ENCODE assay signal across 9 mouse cellular contexts in genomic region chr7:29247706-29248105, GRCm38 (mm10). TPM values are rescaled to one million over a fixed set of nuclear protein-coding genes. Genes with fewer than 3 reads are reported as not detected.
DNase-seq lines count a peak whose midpoint lies in the region; ATAC-seq and TF ChIP-seq lines count a peak whose summit lies in the region.
"Had no signal": no experiment of that assay in that cellular context is flagged by ENCODE, and none has a peak within 500 bp of the region (broad histone marks: within the 10 kb centered on the region; RNA-seq: fewer than 3 reads in every experiment).

No protein-coding gene starts in this region.

- 18% methylated on average over 19 of the region's 19 CpGs for WGBS in heart, adult 2 months
- WGBS in heart, postnatal 0 days, result 15% methylated on average over 19 of the region's 19 CpGs
- WGBS in liver, embryonic 11.5 days, result 15% methylated on average over 19 of the region's 19 CpGs
- WGBS in neural tube, embryonic 15.5 days, result 15% methylated on average over 19 of the region's 19 CpGs

- intact Hi-C loops in heart, adult 2 months (cut with DNase I), result loop anchor here (1.0 to 5.0 kb wide), 2 partner anchors 35 to 50 kb away; partner anchors contain the start of gene Spint2

- peak; percentile 16; the same call in 1 of the 2 replicates for ATAC-seq in heart, postnatal 0 days (ENCODE audit: insufficient read depth, low read depth)
- peak; percentile 28; the same call in 1 of the 2 replicates for ATAC-seq in liver, embryonic 11.5 days (replicated peaks; ENCODE audit: low FRiP score)
- ATAC-seq in neural tube, embryonic 15.5 days (ENCODE audit: low FRiP score), result no peak

- TF ChIP-seq CTCF in heart, adult 2 months (IDR thresholded peaks at IDR 0.05), result no peak
- TF ChIP-seq CTCF in heart, postnatal 0 days (IDR thresholded peaks at IDR 0.05; ENCODE audit: low read depth), result no peak

- no peaks in the 10 kb centered on the region for H3K27me3 ChIP-seq in heart, adult 2 months (ENCODE audit: control insufficient read depth, insufficient read depth, low read length)
- no peaks in the 10 kb centered on the region for H3K27me3 ChIP-seq in heart, postnatal 0 days (ENCODE audit: control insufficient read depth, insufficient read depth, low read length)
- H3K27me3 ChIP-seq in liver, embryonic 11.5 days (replicated peaks; ENCODE audit: control insufficient read depth, insufficient read depth, low read length), result no peaks in the 10 kb centered on the region
- H3K27me3 ChIP-seq in neural tube, embryonic 15.5 days (replicated peaks), result peaks cover 28% of the 10 kb centered on the region

- TF ChIP-seq EP300 in heart, adult 2 months (IDR thresholded peaks at IDR 0.05; ENCODE audit: insufficient read depth, low read depth, low read length), result no peak
- TF ChIP-seq EP300 in heart, postnatal 0 days (IDR thresholded peaks at IDR 0.05; ENCODE audit: low read depth), result no peak

- H3K79me2 ChIP-seq in heart, adult 2 months (replicated peaks; ENCODE audit: control insufficient read depth, insufficient read depth, low read length), result no peaks in the 10 kb centered on the region

- DNase-seq in heart, adult 2 months, result peak in 1 of 2 experiments; percentile 33
- no peak for DNase-seq in heart, adult 9 months (ENCODE audit: low spot score in 2 of 2)
- DNase-seq in adrenal gland, postnatal 36 days, result peak; percentile 21 to 41
- no peak for DNase-seq in heart, postnatal 0 days (ENCODE audit: low spot score)
- DNase-seq in liver, embryonic 11.5 days (ENCODE audit: low spot score), result no peak
- DNase-seq in T-cell, adult 2 months (ENCODE audit: low spot score), result no peak
- DNase-seq in ovary, adult 18-20 months (ENCODE audit: low spot score), result no peak

- H3K4me3 ChIP-seq in heart, adult 2 months, result peak overlapping the region; percentile 35
- peak overlapping the region; percentile 39 for H3K4me3 ChIP-seq in heart, postnatal 0 days (ENCODE audit: low read depth, low read length)
- H3K4me3 ChIP-seq in liver, embryonic 11.5 days (ENCODE audit: low read depth, low read length), result peak overlapping the region; percentile 49
- H3K4me3 ChIP-seq in neural tube, embryonic 15.5 days (replicated peaks), result peak overlapping the region; percentile 15

- H3K4me2 ChIP-seq in heart, postnatal 0 days (ENCODE audit: low read depth, low read length), result peak overlapping the region; percentile 69
- H3K4me2 ChIP-seq in liver, embryonic 11.5 days, result peak overlapping the region; percentile 69
- peak overlapping the region; percentile 38 for H3K4me2 ChIP-seq in neural tube, embryonic 15.5 days

- no peak for TF ChIP-seq POLR2A in heart, adult 2 months (IDR thresholded peaks at IDR 0.05; ENCODE audit: insufficient read depth, low read depth, low read length)

- H3K4me1 ChIP-seq in heart, adult 2 months (ENCODE audit: control insufficient read depth, insufficient read depth, low read length), result no peaks in the 10 kb centered on the region; the same call in 1 of the 2 replicates
- H3K4me1 ChIP-seq in heart, postnatal 0 days (ENCODE audit: control insufficient read depth, insufficient read depth), result 0 out of 2 replicates have a peak, but pooled peaks cover 4% of the 10 kb centered on the region
- H3K4me1 ChIP-seq in liver, embryonic 11.5 days (replicated peaks; ENCODE audit: control insufficient read depth, insufficient read depth, low read length), result peaks cover 15% of the 10 kb centered on the region
- 0 out of 2 replicates have a peak, but pooled peaks cover 5% of the 10 kb centered on the region for H3K4me1 ChIP-seq in neural tube, embryonic 15.5 days

- no peaks in the 10 kb centered on the region for H3K36me3 ChIP-seq in heart, adult 2 months (ENCODE audit: control insufficient read depth, insufficient read depth, low read length)
- peaks cover 27% of the 10 kb centered on the region for H3K36me3 ChIP-seq in heart, postnatal 0 days (replicated peaks; ENCODE audit: control insufficient read depth, insufficient read depth, low read length)
- H3K36me3 ChIP-seq in liver, embryonic 11.5 days (ENCODE audit: control insufficient read depth, insufficient read depth, low read length), result peaks cover 12% of the 10 kb centered on the region; the same call in 1 of the 2 replicates
- H3K36me3 ChIP-seq in neural tube, embryonic 15.5 days, result peaks cover 23% of the 10 kb centered on the region

- no peaks in the 10 kb centered on the region for H3K9me3 ChIP-seq in heart, postnatal 0 days (replicated peaks; ENCODE audit: control insufficient read depth, low read length)
- H3K9me3 ChIP-seq in liver, embryonic 11.5 days (ENCODE audit: control insufficient read depth, low read length), result no peaks in the 10 kb centered on the region
- H3K9me3 ChIP-seq in neural tube, embryonic 15.5 days (replicated peaks), result no peaks in the 10 kb centered on the region
- H3K9me3 ChIP-seq: G1E had no signal

- peak overlapping the region; percentile 66 for H3K9ac ChIP-seq in heart, adult 2 months (ENCODE audit: low read depth, low read length)
- H3K9ac ChIP-seq in heart, postnatal 0 days (replicated peaks; ENCODE audit: low read depth, low read length), result peak overlapping the region; percentile 35
- peak overlapping the region; percentile 10 for H3K9ac ChIP-seq in liver, embryonic 11.5 days (ENCODE audit: low read depth, low read length)
- H3K9ac ChIP-seq in neural tube, embryonic 15.5 days (replicated peaks), result no peak overlapping the region

- H3K27ac ChIP-seq in heart, adult 2 months, result peak overlapping the region; percentile 54
- peak overlapping the region; percentile 40 for H3K27ac ChIP-seq in heart, postnatal 0 days (ENCODE audit: low read depth)
- no peak overlapping the region for H3K27ac ChIP-seq in liver, embryonic 11.5 days (ENCODE audit: low read depth, low read length)
- H3K27ac ChIP-seq in neural tube, embryonic 15.5 days (replicated peaks), result no peak overlapping the region

RNA-seq across cellular contexts. Expression of gene 2200002D01Rik, which starts 0.6 kb away (rescaled TPM):
- 1 to 10 TPM; 1.5 to 2.0 TPM for total RNA-seq in heart, adult 2 months (2021)
- polyA plus RNA-seq in heart, adult 2 months (2012; rRNA removed), result 0.98 and 1.00 TPM in 2 replicates
- total RNA-seq in adrenal gland, postnatal 36 days (2021), result 1 to 10 TPM; 2.7 to 3.3 TPM
- 0.42 and 1.5 TPM in 2 replicates for total RNA-seq in heart, postnatal 0 days (2014; rRNA removed; ENCODE audit: low replicate concordance)
- 11.8 and 14.0 TPM in 2 replicates for polyA plus RNA-seq in heart, postnatal 0 days (2015; fragmentation: Nextera tagmentation; extraction: Ambion mirVana)
- polyA plus RNA-seq in liver, embryonic 11.5 days (2014; fragmentation: Nextera tagmentation; extraction: Ambion mirVana), result 3.2 and 4.4 TPM in 2 replicates
- 1.4 and 12.8 TPM in 2 replicates for polyA plus RNA-seq in neural tube, embryonic 15.5 days (2015; fragmentation: Nextera tagmentation; extraction: Ambion mirVana)
- polyA plus RNA-seq: G1E had no signal

RNA-seq across cellular contexts. Expression of gene Yif1b, which starts 9.6 kb away (rescaled TPM):
- 10 to 100 TPM; 63.6 to 74.6 TPM for total RNA-seq in heart, adult 2 months (2021)
- 123 and 138 TPM in 2 replicates for polyA plus RNA-seq in heart, adult 2 months (2012; rRNA removed)
- total RNA-seq in adrenal gland, postnatal 36 days (2021), result 10 to 100 TPM; 46.9 to 49.2 TPM
- total RNA-seq in heart, postnatal 0 days (2014; rRNA removed; ENCODE audit: low replicate concordance), result 174 and 194 TPM in 2 replicates
- 121 and 125 TPM in 2 replicates for polyA plus RNA-seq in heart, postnatal 0 days (2015; fragmentation: Nextera tagmentation; extraction: Ambion mirVana)
- 95.7 and 101 TPM in 2 replicates for polyA plus RNA-seq in liver, embryonic 11.5 days (2014; fragmentation: Nextera tagmentation; extraction: Ambion mirVana)
- polyA plus RNA-seq in neural tube, embryonic 15.5 days (2015; fragmentation: Nextera tagmentation; extraction: Ambion mirVana), result 112 and 113 TPM in 2 replicates

RNA-seq across cellular contexts. Expression of gene Kcnk6, which starts 15.4 kb away (rescaled TPM):
- 1 to 10 TPM; 2.9 to 3.2 TPM for total RNA-seq in heart, adult 2 months (2021)
- 8.2 and 8.4 TPM in 2 replicates for polyA plus RNA-seq in heart, adult 2 months (2012; rRNA removed)
- 1 to 10 TPM; 1.6 to 2.6 TPM for total RNA-seq in adrenal gland, postnatal 36 days (2021)
- total RNA-seq in heart, postnatal 0 days (2014; rRNA removed; ENCODE audit: low replicate concordance), result 6.3 and 27.4 TPM in 2 replicates
- 0.88 and 0.96 TPM in 2 replicates for polyA plus RNA-seq in heart, postnatal 0 days (2015; fragmentation: Nextera tagmentation; extraction: Ambion mirVana)
- 2.0 and 2.6 TPM in 2 replicates for polyA plus RNA-seq in liver, embryonic 11.5 days (2014; fragmentation: Nextera tagmentation; extraction: Ambion mirVana)
- 0.54 and 1.4 TPM in 2 replicates for polyA plus RNA-seq in neural tube, embryonic 15.5 days (2015; fragmentation: Nextera tagmentation; extraction: Ambion mirVana)
- total RNA-seq: G1E had no signal
- polyA plus RNA-seq: G1E had no signal

RNA-seq across cellular contexts. Expression of gene Catsperg1, which starts 33.9 kb away (rescaled TPM):
- under 1 TPM; 0.30 to 0.34 TPM for total RNA-seq in heart, adult 2 months (2021)
- 1.0 and 2.4 TPM in 2 replicates for polyA plus RNA-seq in heart, adult 2 months (2012; rRNA removed)
- under 1 TPM; 0.23 to 0.69 TPM for total RNA-seq in adrenal gland, postnatal 36 days (2021)
- total RNA-seq in heart, postnatal 0 days (2014; rRNA removed; ENCODE audit: low replicate concordance), result 1.2 TPM in 1 of 2 replicates, not detected in the other
- polyA plus RNA-seq in heart, postnatal 0 days (2015; fragmentation: Nextera tagmentation; extraction: Ambion mirVana), result 0.14 TPM in 2 replicates
- 0.31 and 0.64 TPM in 2 replicates for polyA plus RNA-seq in liver, embryonic 11.5 days (2014; fragmentation: Nextera tagmentation; extraction: Ambion mirVana)
- 1.9 and 4.4 TPM in 2 replicates for polyA plus RNA-seq in neural tube, embryonic 15.5 days (2015; fragmentation: Nextera tagmentation; extraction: Ambion mirVana)

RNA-seq across cellular contexts. Expression of gene Spint2, which starts 34.0 kb away (rescaled TPM):
- 10 to 100 TPM; 39.4 to 46.4 TPM for total RNA-seq in heart, adult 2 months (2021)
- polyA plus RNA-seq in heart, adult 2 months (2012; rRNA removed), result 40.5 and 45.7 TPM in 2 replicates
- total RNA-seq in adrenal gland, postnatal 36 days (2021), result 10 to 100 TPM; 28.7 to 48.2 TPM
- total RNA-seq in heart, postnatal 0 days (2014; rRNA removed; ENCODE audit: low replicate concordance), result 30.1 and 46.6 TPM in 2 replicates
- polyA plus RNA-seq in heart, postnatal 0 days (2015; fragmentation: Nextera tagmentation; extraction: Ambion mirVana), result 81.6 and 83.2 TPM in 2 replicates
- 51.6 and 53.7 TPM in 2 replicates for polyA plus RNA-seq in liver, embryonic 11.5 days (2014; fragmentation: Nextera tagmentation; extraction: Ambion mirVana)
- 62.7 and 140 TPM in 2 replicates for polyA plus RNA-seq in neural tube, embryonic 15.5 days (2015; fragmentation: Nextera tagmentation; extraction: Ambion mirVana)

Comparison
In these comparisons a context has a peak if more than half of its experiments do, and no peak if none do; other contexts are left out.
1. DNase-seq: peak in adrenal gland, postnatal 36 days (2 of 2); none in heart, adult 9 months (0 of 2), heart, postnatal 0 days (single experiment), liver, embryonic 11.5 days (single experiment), T-cell, adult 2 months (single experiment) and ovary, adult 18-20 months (single experiment).
2. H3K27ac ChIP-seq: peak in heart, adult 2 months (single experiment) and heart, postnatal 0 days (single experiment); none in liver, embryonic 11.5 days (single experiment) and neural tube, embryonic 15.5 days (single experiment).
3. Peak in every context shown above with its lines, with median percentiles within 50 percentile points of each other: H3K4me3 ChIP-seq and H3K4me2 ChIP-seq.